ENCODE assay signal across 13 mouse cellular contexts in genomic region chr2:124455881-124456280, GRCm38 (mm10).
"Had no signal": no experiment of that assay in that cellular context is flagged by ENCODE, and none has a peak within 500 bp of the region (broad histone marks: within the 10 kb centered on the region; RNA-seq: fewer than 3 reads in every experiment).

No protein-coding gene starts in this region.

- H3K27me3 ChIP-seq: limb, embryonic 13.5 days; liver, embryonic 15.5 days; neural tube, embryonic 12.5 days had no signal

- H3K27ac ChIP-seq: limb, embryonic 13.5 days; liver, embryonic 15.5 days; midbrain, embryonic 10.5 days; neural tube, embryonic 12.5 days; stomach, postnatal 0 days had no signal

- H3K36me3 ChIP-seq: limb, embryonic 13.5 days; liver, embryonic 15.5 days; midbrain, embryonic 10.5 days; neural tube, embryonic 12.5 days had no signal

- H3K9ac ChIP-seq: limb, embryonic 13.5 days; liver, embryonic 15.5 days; lung, embryonic 14.5 days; neural tube, embryonic 12.5 days had no signal

- H3K4me3 ChIP-seq: limb, embryonic 13.5 days; liver, embryonic 15.5 days; midbrain, embryonic 10.5 days; myocyte; neural tube, embryonic 12.5 days had no signal

- H3K4me1 ChIP-seq: liver, embryonic 15.5 days; midbrain, embryonic 10.5 days; neural tube, embryonic 12.5 days had no signal

- DNase-seq: kidney, postnatal 14 days; left cerebral cortex, postnatal 4 days; lung, embryonic 14.5 days; lung, postnatal 10 days; lung, postnatal 4 days; midbrain, embryonic 14.5 days; thymus, postnatal 4 days had no signal
